Mouse (Mus musculus) limb, embryonic 10.5 days (tissue): ENCODE measurements around the gene Eepd1. TPM values are rescaled to one million over a fixed set of nuclear protein-coding genes. Genes with fewer than 3 reads are reported as not detected.

Source experiments
- DNase-seq: peaks from one replicate; pipeline ENCODE4 v3.0.0-alpha.2; 2017; ENCODE audit warnings: low spot score
- H3K27ac ChIP-seq: fragments of 300-500 bp; sonication (generic); 2 replicates; pipeline ENCODE4 v1.5.1; 2016; ENCODE audit warnings: mild to moderate bottlenecking
- H3K27me3 ChIP-seq: fragments of 300-500 bp; sonication (generic); 2 replicates; pipeline ENCODE4 v1.6.1; 2016; ENCODE audit warnings: low read depth, mild to moderate bottlenecking; ENCODE audit not compliant: poor library complexity, severe bottlenecking
- H3K36me3 ChIP-seq: fragments of 300-500 bp; sonication (generic); 2 replicates; pipeline ENCODE4 v1.6.1; 2016; ENCODE audit warnings: mild to moderate bottlenecking, moderate library complexity
- H3K4me1 ChIP-seq: fragments of 300-500 bp; sonication (generic); 2 replicates; pipeline ENCODE4 v1.6.1; 2016
- H3K4me3 ChIP-seq: fragments of 300-500 bp; sonication (generic); 2 replicates; pipeline ENCODE4 v1.5.1; 2016; ENCODE audit warnings: mild to moderate bottlenecking, moderate library complexity
- H3K9me3 ChIP-seq: fragments of 300-500 bp; sonication (generic); replicated peaks from 2 replicates; pipeline ENCODE4 v1.6.1; 2016; ENCODE audit warnings: mild to moderate bottlenecking
- WGBS: fragments of 180-500 bp; shearing (Covaris S2); methylation state at CpG from one replicate; pipeline ENCODE4 v1.1.7; 2016; 5-methylcytosine and 5-hydroxymethylcytosine counted together
- polyA plus RNA-seq: library from polyadenylated mRNA; unstranded; fragments of >200 nt; fragmentation: Nextera tagmentation; extraction: Ambion mirVana; gene quantifications from 2 replicates; pipeline ENCODE4 v1.2.1, GENCODE M21; 2016

Gene Eepd1
- polyA plus RNA-seq, 1 experiment from 2014 or later = 22.9 TPM

DNA sequence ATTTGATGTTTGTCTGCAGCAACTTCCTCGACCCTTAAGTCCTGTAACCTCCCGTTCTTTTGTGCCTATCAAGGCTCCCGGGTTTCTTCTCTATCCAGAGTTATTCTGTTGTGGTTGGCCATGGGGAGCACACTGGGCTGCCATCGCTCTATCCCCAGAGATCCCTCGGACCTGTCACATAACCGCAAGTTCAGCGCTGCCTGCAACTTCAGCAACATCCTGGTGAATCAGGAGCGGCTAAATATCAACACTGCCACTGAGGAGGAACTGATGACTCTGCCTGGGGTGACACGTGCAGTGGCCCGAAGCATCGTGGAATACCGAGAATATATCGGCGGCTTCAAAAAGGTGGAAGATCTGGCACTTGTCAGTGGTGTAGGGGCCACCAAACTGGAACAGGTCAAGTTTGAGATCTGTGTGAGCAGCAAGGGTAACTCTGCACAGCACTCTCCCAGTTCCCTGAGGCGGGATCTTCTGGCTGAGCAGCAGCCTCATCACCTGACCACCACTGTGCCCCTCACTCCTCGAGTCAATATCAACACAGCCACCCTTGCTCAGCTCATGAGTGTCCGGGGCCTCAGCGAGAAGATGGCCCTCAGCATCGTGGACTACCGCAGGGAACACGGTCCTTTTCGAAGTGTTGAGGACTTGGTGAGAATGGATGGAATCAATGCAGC is 1.1 kb downstream of the Eepd1 start:
- WGBS = 49% methylated on average over 22 of the region's 22 CpGs
- H3K36me3 ChIP-seq = peaks cover 5% of the 10 kb centered on the region
- DNase-seq = no peak
- H3K27me3 ChIP-seq = no peaks in the 10 kb centered on the region
- 0 out of 2 replicates have a peak overlapping the region, but pooled peaks have one; percentile 87 for H3K27ac ChIP-seq
- peaks cover 45% of the 10 kb centered on the region for H3K4me1 ChIP-seq
- H3K4me3 ChIP-seq = peak overlapping the region; percentile 80
- no peaks in the 10 kb centered on the region for H3K9me3 ChIP-seq

- Histone ChIP-seq H3K27ac (no peak overlapping the region), H3K4me1 (peaks cover 47% of the 10 kb centered on the region), H3K27me3 (no peaks in the 10 kb centered on the region), H3K9me3 (no peaks in the 10 kb centered on the region), H3K4me3 (peak overlapping the region; percentile 80), H3K36me3 (peaks cover 10% of the 10 kb centered on the region)
- 87% methylated on average over 9 of the region's 9 CpGs for WGBS
- DNase-seq = no peak
Measured at GRCm38 (mm10) chr9:25482999-25483347, 1.6 kb downstream of the Eepd1 start.

GRCm38 (mm10) chr9:25483931-25484618 is 2.7 kb downstream of the Eepd1 start:
- WGBS = 80% methylated on average over 9 of the region's 9 CpGs
- H3K4me3 ChIP-seq = peak overlapping the region; percentile 9; the same call in 1 of the 2 replicates

GRCm38 (mm10) chr9:25484619-25484986 is 3.3 kb downstream of the Eepd1 start:
- Histone ChIP-seq H3K4me1 (peaks cover 47% of the 10 kb centered on the region), H3K4me3 (peak overlapping the region; percentile 9; the same call in 1 of the 2 replicates), H3K9me3 (no peaks in the 10 kb centered on the region), H3K27ac (no peak overlapping the region), H3K36me3 (peaks cover 24% of the 10 kb centered on the region), H3K27me3 (no peaks in the 10 kb centered on the region)
- DNase-seq = no peak
- WGBS = 85% methylated on average over 3 of the region's 3 CpGs

More at GRCm38 (mm10) chr9:25483931-25484618, 2.7 kb downstream of the Eepd1 start:
- Histone ChIP-seq H3K27me3 (no peaks in the 10 kb centered on the region), H3K27ac (no peak overlapping the region), H3K4me1 (peaks cover 47% of the 10 kb centered on the region), H3K9me3 (no peaks in the 10 kb centered on the region), H3K36me3 (peaks cover 21% of the 10 kb centered on the region)
- no peak for DNase-seq

GRCm38 (mm10) chr9:25485006-25485405 is 3.7 kb downstream of the Eepd1 start:
- H3K27me3 ChIP-seq = no peaks in the 10 kb centered on the region
- 89% methylated on average over 2 of the region's 2 CpGs for WGBS
- H3K4me3 ChIP-seq = peak overlapping the region; percentile 9; the same call in 1 of the 2 replicates
- peaks cover 47% of the 10 kb centered on the region for H3K4me1 ChIP-seq
- DNase-seq = no peak
- peaks cover 24% of the 10 kb centered on the region for H3K36me3 ChIP-seq
- H3K27ac ChIP-seq = no peak overlapping the region
- H3K9me3 ChIP-seq = no peaks in the 10 kb centered on the region

GRCm38 (mm10) chr9:25485406-25485805 is 4.1 kb downstream of the Eepd1 start:
- DNase-seq = no peak
- H3K4me1 ChIP-seq = peaks cover 50% of the 10 kb centered on the region
- no peaks in the 10 kb centered on the region for H3K27me3 ChIP-seq
- peaks cover 24% of the 10 kb centered on the region for H3K36me3 ChIP-seq
- WGBS = 90% methylated on average over 7 of the region's 7 CpGs
- no peak overlapping the region for H3K4me3 ChIP-seq
- no peak overlapping the region for H3K27ac ChIP-seq
- H3K9me3 ChIP-seq = no peaks in the 10 kb centered on the region

- Histone ChIP-seq H3K27me3 (no peaks in the 10 kb centered on the region), H3K36me3 (peaks cover 26% of the 10 kb centered on the region), H3K4me1 (peaks cover 47% of the 10 kb centered on the region), H3K27ac (no peak overlapping the region), H3K9me3 (no peaks in the 10 kb centered on the region), H3K4me3 (no peak overlapping the region)
- DNase-seq = no peak
- 90% methylated on average over 9 of the region's 9 CpGs for WGBS
Measured at GRCm38 (mm10) chr9:25486246-25486807, 5.0 kb downstream of the Eepd1 start.

DNA sequence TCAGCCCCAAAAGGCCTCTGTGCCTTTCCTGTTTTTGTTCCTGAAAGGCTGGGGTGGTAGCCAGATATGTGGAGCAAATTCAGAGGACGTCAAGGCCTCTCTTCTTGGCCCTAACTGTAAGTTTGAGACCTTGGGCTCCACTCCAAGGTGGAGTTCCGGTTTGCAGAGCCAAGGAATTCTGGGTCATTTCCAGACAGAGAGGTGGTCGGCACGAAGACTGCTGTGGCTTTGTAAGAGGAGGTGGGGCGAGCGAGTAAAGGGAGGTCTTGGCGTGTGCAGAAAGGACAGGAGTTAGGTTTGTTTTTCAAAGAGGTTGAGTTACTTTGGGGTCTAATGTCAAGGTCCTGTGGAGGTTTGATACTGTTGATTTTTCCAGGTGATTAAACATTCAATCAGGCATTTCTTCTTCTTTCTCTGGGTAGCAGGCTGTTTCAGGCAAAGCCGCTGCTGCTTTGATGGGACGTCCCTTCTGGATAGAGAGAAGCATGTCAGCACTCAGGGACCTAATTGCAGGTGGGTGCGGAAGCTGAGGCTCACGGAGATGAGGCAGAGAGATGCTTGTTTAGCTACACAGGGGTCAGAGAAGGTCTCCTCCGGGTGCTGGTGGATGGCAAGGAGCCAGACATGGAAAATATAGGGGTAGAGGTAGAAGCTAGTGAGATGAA is 6.2 kb downstream of the Eepd1 start:
- no peaks in the 10 kb centered on the region for H3K27me3 ChIP-seq
- WGBS = 88% methylated on average over 12 of the region's 12 CpGs
- H3K9me3 ChIP-seq = no peaks in the 10 kb centered on the region
- no peak overlapping the region for H3K4me3 ChIP-seq
- peaks cover 39% of the 10 kb centered on the region for H3K4me1 ChIP-seq
- H3K27ac ChIP-seq = no peak overlapping the region
- peaks cover 26% of the 10 kb centered on the region for H3K36me3 ChIP-seq
- DNase-seq = no peak

GRCm38 (mm10) chr9:25488581-25488980 is 7.2 kb downstream of the Eepd1 start:
- peaks cover 26% of the 10 kb centered on the region for H3K36me3 ChIP-seq
- DNase-seq = no peak
- no peak overlapping the region for H3K27ac ChIP-seq
- no peak overlapping the region for H3K4me3 ChIP-seq
- no peaks in the 10 kb centered on the region for H3K27me3 ChIP-seq
- peaks cover 31% of the 10 kb centered on the region for H3K4me1 ChIP-seq
- H3K9me3 ChIP-seq = no peaks in the 10 kb centered on the region
- 93% methylated on average over 9 of the region's 9 CpGs for WGBS

GRCm38 (mm10) chr9:25489221-25489960 is 8.0 kb downstream of the Eepd1 start:
- H3K9me3 ChIP-seq = no peaks in the 10 kb centered on the region
- no peak overlapping the region for H3K27ac ChIP-seq
- no peaks in the 10 kb centered on the region for H3K27me3 ChIP-seq
- H3K4me1 ChIP-seq = peaks cover 23% of the 10 kb centered on the region
- H3K4me3 ChIP-seq = no peak overlapping the region
- DNase-seq = no peak
- H3K36me3 ChIP-seq = peaks cover 29% of the 10 kb centered on the region
- 78% methylated on average over 7 of the region's 7 CpGs for WGBS

DNA sequence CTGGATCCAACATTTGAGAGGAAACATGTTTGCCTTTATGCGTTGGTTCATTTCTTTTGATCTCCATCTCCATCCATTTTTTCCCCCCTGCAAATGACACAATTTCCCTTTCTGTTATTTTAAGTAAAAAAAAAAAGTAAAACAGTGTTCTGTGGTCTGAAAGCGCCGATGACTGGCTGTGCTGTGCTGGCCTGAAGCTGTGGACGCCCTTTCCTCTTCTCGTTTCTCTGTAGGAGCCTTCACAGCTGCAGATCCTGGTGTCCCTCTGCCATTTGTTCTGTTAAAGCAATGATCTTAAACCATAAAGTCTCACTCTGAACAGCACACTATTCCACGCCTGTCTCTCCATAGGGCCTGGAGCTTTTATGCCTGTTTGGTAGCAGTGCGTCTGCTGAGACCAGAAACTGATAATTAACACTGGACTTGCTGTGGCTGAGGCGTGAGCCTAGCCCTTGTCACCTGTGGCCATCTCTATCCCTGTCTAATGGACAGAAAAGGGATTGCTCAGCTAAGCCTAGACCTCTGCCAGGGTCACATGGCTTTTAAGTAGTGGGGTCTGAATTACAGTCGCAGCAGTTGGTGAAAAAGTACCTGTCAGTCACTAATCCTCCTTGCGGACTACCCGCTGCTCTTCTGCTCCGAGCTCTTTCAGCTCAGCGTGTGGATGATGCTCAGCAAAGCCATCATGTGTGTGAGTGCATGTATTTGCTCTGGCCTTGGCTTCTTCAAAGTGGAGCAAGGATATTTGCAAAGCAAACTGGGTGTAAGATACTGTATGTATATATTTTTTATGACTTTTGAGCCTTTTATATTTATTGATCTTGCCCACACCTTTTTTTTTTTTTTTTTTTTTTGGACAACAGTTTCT is 9.2 kb downstream of the Eepd1 start:
- no peak overlapping the region for H3K27ac ChIP-seq
- H3K9me3 ChIP-seq = no peaks in the 10 kb centered on the region
- no peak for DNase-seq
- no peak overlapping the region for H3K4me3 ChIP-seq
- H3K4me1 ChIP-seq = peaks cover 11% of the 10 kb centered on the region
- peaks cover 29% of the 10 kb centered on the region for H3K36me3 ChIP-seq
- 58% methylated on average over 13 of the region's 13 CpGs for WGBS
- no peaks in the 10 kb centered on the region for H3K27me3 ChIP-seq

GRCm38 (mm10) chr9:25493918-25494317 is 12.6 kb downstream of the Eepd1 start:
- H3K36me3 ChIP-seq = peaks cover 12% of the 10 kb centered on the region
- no peak overlapping the region for H3K27ac ChIP-seq
- 96% methylated on average over 5 of the region's 5 CpGs for WGBS
- H3K4me1 ChIP-seq = peaks cover 28% of the 10 kb centered on the region
- no peaks in the 10 kb centered on the region for H3K9me3 ChIP-seq
- H3K4me3 ChIP-seq = no peak overlapping the region
- DNase-seq = no peak
- H3K27me3 ChIP-seq = no peaks in the 10 kb centered on the region
